Mouse (Mus musculus) C2C12 (cell line): ENCODE results near the gene Otor. TPM values are rescaled to one million over a fixed set of nuclear protein-coding genes. Genes with fewer than 3 reads are reported as not detected.

ENCODE experiments used
- H3K27me3 ChIP-seq: one replicate; pipeline ENCODE4 v1.6.1; 2011; ENCODE audit not compliant: control insufficient read depth, insufficient read depth, insufficient read length
- H3K36me3 ChIP-seq: one replicate; pipeline ENCODE4 v1.6.1; 2011; ENCODE audit not compliant: control insufficient read depth, insufficient read depth
- H3K4me3 ChIP-seq: one replicate; pipeline ENCODE4 v1.5.1; 2011; ENCODE audit warnings: mild to moderate bottlenecking, control low read depth; ENCODE audit not compliant: poor library complexity, insufficient read depth, severe bottlenecking
- H3K79me2 ChIP-seq: one replicate; pipeline ENCODE4 v1.6.1; 2011; ENCODE audit not compliant: control insufficient read depth, insufficient read depth
- H3K79me3 ChIP-seq: one replicate; pipeline ENCODE4 v1.6.1; 2011; ENCODE audit warnings: low read depth, control low read depth
- H3ac ChIP-seq: one replicate; pipeline ENCODE3; 2011; ENCODE audit warnings: low read depth; ENCODE audit not compliant: control insufficient read depth, insufficient read length
- CEBPB ChIP-seq: IDR thresholded peaks from one replicate; pipeline ENCODE4 v1.6.1; 2011; ENCODE audit warnings: low read depth, mild to moderate bottlenecking, control low read depth, moderate library complexity
- CTCF ChIP-seq: IDR thresholded peaks from one replicate; pipeline ENCODE4 v1.5.1; 2011; ENCODE audit not compliant: control insufficient read depth, insufficient read depth, insufficient read length
- FOSL1 ChIP-seq: IDR thresholded peaks from one replicate; pipeline ENCODE4 v1.8.0; 2011; ENCODE audit warnings: mild to moderate bottlenecking, low read length; ENCODE audit not compliant: poor library complexity, insufficient read depth, severe bottlenecking
- MAX ChIP-seq: IDR thresholded peaks from one replicate; pipeline ENCODE4 v1.6.1; 2011; ENCODE audit warnings: mild to moderate bottlenecking, control low read depth
- MYOD1 ChIP-seq: IDR thresholded peaks from one replicate; pipeline ENCODE4 v1.6.1; 2011; ENCODE audit warnings: low read depth; ENCODE audit not compliant: control insufficient read depth, insufficient read length
- MYOG ChIP-seq: IDR thresholded peaks from one replicate; pipeline ENCODE4 v1.6.1; 2011; ENCODE audit not compliant: control insufficient read depth, insufficient read length; ENCODE audit errors: extremely low read depth
- USF1 ChIP-seq: IDR thresholded peaks from one replicate; pipeline ENCODE4 v1.6.1; 2011; ENCODE audit warnings: low read depth, mild to moderate bottlenecking, control low read depth, moderate library complexity
- polyA plus RNA-seq: library from polyadenylated mRNA; unstranded; fragments of >200 nt; fragmentation: generic; extraction: Trizol; gene quantifications from one replicate; pipeline ENCODE4 v1.2.1, GENCODE M21; 2012; ENCODE audit warnings: missing spikeins

Gene Otor
- polyA plus RNA-seq, 1 experiment, result not detected

- Histone ChIP-seq H3K79me3 (peaks cover 26% of the 10 kb centered on the region), H3K79me2 (peaks cover 48% of the 10 kb centered on the region), H3K27me3 (no peaks in the 10 kb centered on the region), H3K4me3 (no peak overlapping the region), H3ac (no peak overlapping the region), H3K36me3 (peaks cover 62% of the 10 kb centered on the region)
- no peak for TF ChIP-seq MYOG
- TF ChIP-seq MAX, result no peak
- TF ChIP-seq USF1, result no peak
- TF ChIP-seq FOSL1, result no peak
- TF ChIP-seq CEBPB, result no peak
- no peak for TF ChIP-seq CTCF
- TF ChIP-seq MYOD1, result no peak
Observed at GRCm38 (mm10) chr2:143065914-143066313, 12.4 kb upstream of the Otor start.

DNA sequence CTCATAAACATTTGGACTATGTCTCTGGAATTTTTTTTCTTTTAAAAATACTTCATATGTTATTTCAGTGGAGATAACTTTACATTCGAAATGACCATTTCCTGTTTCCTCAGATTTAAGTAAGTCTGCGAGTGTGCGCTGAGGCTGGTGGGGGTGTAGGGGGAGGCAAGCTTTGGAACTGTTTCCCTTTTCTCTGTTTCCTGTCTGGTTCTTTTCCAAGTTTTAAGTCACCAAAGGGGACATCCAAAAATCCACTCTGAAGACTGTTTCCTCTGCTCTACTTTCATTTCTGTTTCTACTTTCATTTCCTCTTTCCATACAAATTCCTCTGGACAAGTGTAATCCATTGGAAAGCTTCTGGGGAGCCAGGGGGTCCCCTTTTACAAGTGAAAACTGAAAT lies 3.4 kb downstream of the Otor start:
- TF ChIP-seq CTCF (no peak), MYOD1 (no peak), CEBPB (no peak), MYOG (no peak), MAX (no peak), FOSL1 (no peak), USF1 (no peak)
- Histone ChIP-seq H3ac (no peak overlapping the region), H3K27me3 (no peaks in the 10 kb centered on the region), H3K79me2 (no peaks in the 10 kb centered on the region), H3K79me3 (no peaks in the 10 kb centered on the region), H3K4me3 (no peak overlapping the region), H3K36me3 (no peaks in the 10 kb centered on the region)

DNA sequence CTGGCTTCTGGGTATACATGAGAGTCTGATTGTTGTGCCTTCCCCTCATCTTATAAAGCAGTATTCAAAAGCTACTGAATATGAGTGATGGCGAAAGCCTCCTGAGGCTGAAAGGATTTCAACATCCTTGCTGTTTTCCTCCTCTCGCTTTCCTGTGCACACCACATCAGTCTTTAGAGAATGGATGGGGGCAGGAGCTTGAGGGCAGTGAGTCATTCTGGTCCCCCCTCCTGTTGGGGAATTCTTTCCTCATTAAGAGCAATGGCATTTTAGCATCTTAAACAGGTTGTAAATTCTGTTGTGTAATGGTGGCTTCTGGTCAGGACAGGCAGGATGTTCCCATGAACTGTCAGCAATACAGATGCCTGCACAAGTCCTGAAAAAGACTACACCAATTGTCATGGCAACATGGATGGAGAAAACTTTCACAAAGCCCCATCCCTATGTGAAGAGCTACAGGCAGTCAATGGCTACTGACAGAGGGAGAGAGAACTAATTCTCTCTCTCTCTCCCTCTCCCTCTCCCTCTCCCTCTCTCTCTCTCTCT lies 6.7 kb downstream of the Otor start:
- H3K79me3 ChIP-seq, result no peaks in the 10 kb centered on the region
- no peaks in the 10 kb centered on the region for H3K36me3 ChIP-seq
- no peak for TF ChIP-seq FOSL1
- TF ChIP-seq USF1, result no peak
- TF ChIP-seq MYOD1, result no peak
- no peak for TF ChIP-seq MYOG
- no peak for TF ChIP-seq MAX
- TF ChIP-seq CEBPB, result no peak
- no peak for TF ChIP-seq CTCF
- H3ac ChIP-seq, result no peak overlapping the region
- H3K79me2 ChIP-seq, result no peaks in the 10 kb centered on the region
- no peak overlapping the region for H3K4me3 ChIP-seq
- H3K27me3 ChIP-seq, result no peaks in the 10 kb centered on the region

DNA sequence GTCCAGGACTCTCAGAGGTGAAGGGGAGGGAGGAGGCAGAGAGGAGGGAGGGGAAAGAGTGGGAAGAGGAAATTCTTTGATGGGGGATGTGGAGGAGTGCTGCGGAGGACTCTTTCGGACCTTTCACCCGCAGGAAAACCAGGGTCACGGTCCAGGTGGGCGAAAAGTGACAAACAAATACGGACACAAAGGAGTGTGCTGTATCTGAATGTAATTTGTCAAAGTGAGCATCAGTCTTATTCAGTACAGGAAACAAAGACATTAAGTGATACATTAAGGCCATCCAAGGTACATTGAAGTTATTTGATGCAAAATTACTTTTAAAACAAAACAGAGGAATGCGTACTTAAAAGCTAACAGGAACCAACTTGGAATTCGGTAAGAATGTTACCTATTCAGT lies 11.6 kb downstream of the Otor start:
- Histone ChIP-seq H3K4me3 (no peak overlapping the region), H3K79me3 (no peaks in the 10 kb centered on the region), H3K79me2 (no peaks in the 10 kb centered on the region), H3ac (no peak overlapping the region), H3K27me3 (no peaks in the 10 kb centered on the region), H3K36me3 (no peaks in the 10 kb centered on the region)
- TF ChIP-seq MAX (no peak), CEBPB (no peak), FOSL1 (no peak), CTCF (no peak), MYOD1 (no peak), USF1 (no peak), MYOG (no peak)

DNA sequence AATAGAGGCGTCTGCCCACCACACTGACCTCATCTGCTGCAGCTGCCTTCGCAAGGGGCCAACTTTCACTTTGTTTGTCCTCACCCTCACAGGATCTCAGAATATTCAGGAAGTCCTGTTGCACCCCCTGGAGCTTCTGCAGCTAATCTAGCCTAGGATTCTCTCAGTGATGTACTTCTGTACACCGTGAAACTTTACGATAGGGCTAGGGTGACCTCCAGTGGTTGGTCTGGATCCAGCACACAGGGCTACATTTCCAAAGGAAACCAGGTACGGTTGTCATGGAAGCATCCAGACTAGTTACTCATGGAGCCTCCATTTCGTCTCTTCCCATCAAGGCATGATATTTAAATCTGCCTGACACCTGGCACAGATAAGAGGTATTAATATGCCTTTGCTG lies 15.5 kb downstream of the Otor start:
- Histone ChIP-seq H3K4me3 (no peak overlapping the region), H3K27me3 (no peaks in the 10 kb centered on the region), H3K79me3 (no peaks in the 10 kb centered on the region), H3ac (no peak overlapping the region), H3K79me2 (no peaks in the 10 kb centered on the region), H3K36me3 (no peaks in the 10 kb centered on the region)
- TF ChIP-seq MYOD1 (no peak), CTCF (peak; percentile 28), USF1 (no peak), FOSL1 (no peak)

- no peaks in the 10 kb centered on the region for H3K79me3 ChIP-seq
- no peak for TF ChIP-seq CTCF
- no peak overlapping the region for H3ac ChIP-seq
- H3K36me3 ChIP-seq, result no peaks in the 10 kb centered on the region
- no peak overlapping the region for H3K4me3 ChIP-seq
- H3K79me2 ChIP-seq, result no peaks in the 10 kb centered on the region
- H3K27me3 ChIP-seq, result no peaks in the 10 kb centered on the region
Observed at GRCm38 (mm10) chr2:143094761-143095160, 16.5 kb downstream of the Otor start.

DNA sequence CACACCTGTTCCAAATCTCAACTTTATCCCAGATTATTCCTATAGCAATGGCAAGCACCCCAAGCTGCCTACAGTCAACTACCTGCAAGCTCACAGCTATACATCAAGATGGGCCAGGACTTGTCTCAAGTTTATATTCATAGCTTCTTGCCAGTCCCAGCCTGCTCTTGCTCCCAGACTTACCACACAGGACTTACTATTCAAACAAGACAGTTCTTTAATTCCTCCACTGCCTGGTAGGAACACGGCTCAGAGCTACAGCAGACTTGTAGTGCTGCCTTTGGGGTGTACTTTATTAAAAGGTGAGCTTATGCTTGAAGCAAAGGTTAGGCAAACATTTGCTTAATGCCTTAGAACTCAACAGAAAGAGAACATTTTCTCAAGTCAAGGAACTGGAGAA lies 18.9 kb downstream of the Otor start:
- no peak overlapping the region for H3K4me3 ChIP-seq
- TF ChIP-seq MYOD1, result no peak
- no peak for TF ChIP-seq CEBPB
- TF ChIP-seq MYOG, result no peak
- TF ChIP-seq CTCF, result no peak
- TF ChIP-seq FOSL1, result no peak
- no peak for TF ChIP-seq USF1
- TF ChIP-seq MAX, result no peak
- no peak overlapping the region for H3ac ChIP-seq
- no peaks in the 10 kb centered on the region for H3K79me3 ChIP-seq
- no peaks in the 10 kb centered on the region for H3K27me3 ChIP-seq
- H3K79me2 ChIP-seq, result no peaks in the 10 kb centered on the region
- no peaks in the 10 kb centered on the region for H3K36me3 ChIP-seq
